Mouse (Mus musculus) cortical plate, adult 2 months (tissue): ENCODE data around the gene Tpm3.

Source experiments
- CTCF ChIP-seq: fragments of 200-500 bp; IDR thresholded peaks from 2 replicates; pipeline ENCODE4 v1.5.1; 2011; ENCODE audit warnings: mild to moderate bottlenecking, control low read depth, low read length; ENCODE audit not compliant: insufficient read depth; ENCODE audit errors: extremely low read depth
- POLR2A ChIP-seq: fragments of 200-500 bp; IDR thresholded peaks from 2 replicates; pipeline ENCODE4 v1.6.1; 2011; ENCODE audit warnings: mild to moderate bottlenecking, low read length, control low read depth; ENCODE audit not compliant: insufficient read depth; ENCODE audit errors: extremely low read depth

GRCm38 (mm10) chr3:90114342-90114741 is 41.9 kb downstream of the Tpm3 start:
- TF ChIP-seq CTCF (peak; percentile 13; the same call in 1 of the 2 replicates), POLR2A (no peak)
